23 mouse cellular contexts compared by ENCODE assay signal in genomic region chr8:117683925-117684472, GRCm38 (mm10). TPM values are rescaled to one million over a fixed set of nuclear protein-coding genes. Genes with fewer than 3 reads are reported as not detected.
A peak's percentile ranks its signal among the peaks of the same experiment; 100 is the strongest.
DNase-seq lines count a peak whose midpoint lies in the region; ATAC-seq and TF ChIP-seq lines count a peak whose summit lies in the region.
"Had no signal": no experiment of that assay in that cellular context is flagged by ENCODE, and none has a peak within 500 bp of the region (broad histone marks: within the 10 kb centered on the region; RNA-seq: fewer than 3 reads in every experiment).

No protein-coding gene starts in this region.

- H3K36me3 ChIP-seq in liver, embryonic 16.5 days (ENCODE audit: control insufficient read depth, insufficient read depth): no peaks in the 10 kb centered on the region
- no peaks in the 10 kb centered on the region for H3K36me3 ChIP-seq in limb, embryonic 14.5 days (ENCODE audit: control insufficient read depth, insufficient read depth, low read length)
- no peaks in the 10 kb centered on the region for H3K36me3 ChIP-seq in stomach, postnatal 0 days (ENCODE audit: control insufficient read depth, insufficient read depth, low read length)
- H3K36me3 ChIP-seq: embryonic facial prominence, embryonic 13.5 days; heart, embryonic 15.5 days; hindbrain, embryonic 10.5 days had no signal

- H3K4me3 ChIP-seq in liver, embryonic 16.5 days (ENCODE audit: low read depth, low read length): no peak overlapping the region
- H3K4me3 ChIP-seq in limb, embryonic 14.5 days (replicated peaks; ENCODE audit: low read length): no peak overlapping the region
- no peak overlapping the region for H3K4me3 ChIP-seq in stomach, postnatal 0 days (ENCODE audit: low read depth, low read length)
- H3K4me3 ChIP-seq: embryonic facial prominence, embryonic 13.5 days; heart, adult 2 months; heart, embryonic 15.5 days; hindbrain, embryonic 10.5 days had no signal

- peaks cover 4% of the 10 kb centered on the region for H3K4me1 ChIP-seq in liver, embryonic 16.5 days (ENCODE audit: control insufficient read depth, low read depth, low read length)
- H3K4me1 ChIP-seq in limb, embryonic 14.5 days (ENCODE audit: control insufficient read depth, insufficient read depth, low read length): peaks cover 11% of the 10 kb centered on the region; the same call in 1 of the 2 replicates
- no peaks in the 10 kb centered on the region for H3K4me1 ChIP-seq in stomach, postnatal 0 days (replicated peaks; ENCODE audit: control insufficient read depth, insufficient read depth)
- H3K4me1 ChIP-seq: heart, embryonic 15.5 days; hindbrain, embryonic 10.5 days had no signal

- 59% methylated on average over 10 of the region's 10 CpGs for WGBS in liver, embryonic 16.5 days (ENCODE audit: insufficient replicate concordance)
- 37% methylated on average over 10 of the region's 10 CpGs for WGBS in limb, embryonic 14.5 days
- 48% methylated on average over 10 of the region's 10 CpGs for WGBS in stomach, postnatal 0 days

- no peak for TF ChIP-seq CTCF in stomach, postnatal 0 days (IDR thresholded peaks at IDR 0.05; ENCODE audit: low read depth)

- H3K27me3 ChIP-seq in liver, embryonic 16.5 days (ENCODE audit: control insufficient read depth, insufficient read depth, low read depth, low read length): no peaks in the 10 kb centered on the region
- H3K27me3 ChIP-seq in limb, embryonic 14.5 days (ENCODE audit: control insufficient read depth, insufficient read depth, low read length): no peaks in the 10 kb centered on the region
- no peaks in the 10 kb centered on the region for H3K27me3 ChIP-seq in stomach, postnatal 0 days (ENCODE audit: control insufficient read depth, insufficient read depth, low read length)
- H3K27me3 ChIP-seq: embryonic facial prominence, embryonic 13.5 days; heart, embryonic 15.5 days had no signal

- no peaks in the 10 kb centered on the region; the same call in 1 of the 2 replicates for H3K9me3 ChIP-seq in liver, embryonic 16.5 days (replicated peaks; ENCODE audit: control insufficient read depth, low read length)
- H3K9me3 ChIP-seq in limb, embryonic 14.5 days (ENCODE audit: control insufficient read depth, low read length): no peaks in the 10 kb centered on the region
- H3K9me3 ChIP-seq in stomach, postnatal 0 days (ENCODE audit: control insufficient read depth, low read length): no peaks in the 10 kb centered on the region
- H3K9me3 ChIP-seq: embryonic facial prominence, embryonic 13.5 days; heart, embryonic 15.5 days; hindbrain, embryonic 10.5 days had no signal

- 0 out of 2 replicates have a peak overlapping the region, but pooled peaks have one; percentile 5 for H3K27ac ChIP-seq in liver, embryonic 16.5 days (ENCODE audit: low read length)
- H3K27ac ChIP-seq in limb, embryonic 14.5 days (replicated peaks; ENCODE audit: low read depth, low read length): no peak overlapping the region
- H3K27ac ChIP-seq in stomach, postnatal 0 days (replicated peaks): peak overlapping the region; percentile 56; the same call in 1 of the 2 replicates
- H3K27ac ChIP-seq: embryonic facial prominence, embryonic 13.5 days; heart, adult 2 months; heart, embryonic 15.5 days; hindbrain, embryonic 10.5 days had no signal

- no peak overlapping the region for H3K4me2 ChIP-seq in liver, embryonic 16.5 days (ENCODE audit: low read depth, low read length)
- H3K4me2 ChIP-seq in limb, embryonic 14.5 days (replicated peaks; ENCODE audit: low read depth, low read length, severe bottlenecking): peak overlapping the region; percentile 23; the same call in 1 of the 2 replicates
- no peak overlapping the region; the same call in 1 of the 2 replicates for H3K4me2 ChIP-seq in stomach, postnatal 0 days (replicated peaks; ENCODE audit: low read depth)
- H3K4me2 ChIP-seq: embryonic facial prominence, embryonic 13.5 days; heart, embryonic 15.5 days; liver, embryonic 11.5 days had no signal

- no peak for ATAC-seq in liver, embryonic 16.5 days (ENCODE audit: low read depth)
- ATAC-seq in granulocyte monocyte progenitor cell, adult 5-6 weeks (replicated peaks; ENCODE audit: poor library complexity, severe bottlenecking): peak; percentile 94
- ATAC-seq in limb, embryonic 14.5 days (ENCODE audit: low FRiP score, low read depth): no peak
- peak; percentile 56; the same call in 1 of the 2 replicates for ATAC-seq in stomach, postnatal 0 days (ENCODE audit: low FRiP score, low TSS enrichment)
- ATAC-seq: CD4-positive, CD25-positive, alpha-beta regulatory T cell, adult 4 months had no signal

- no peak overlapping the region for H3K9ac ChIP-seq in liver, embryonic 16.5 days (ENCODE audit: low read depth, low read length)
- H3K9ac ChIP-seq in limb, embryonic 14.5 days (ENCODE audit: low read depth, low read length, severe bottlenecking): no peak overlapping the region
- no peak overlapping the region for H3K9ac ChIP-seq in stomach, postnatal 0 days (ENCODE audit: low read length)
- H3K9ac ChIP-seq: embryonic facial prominence, embryonic 13.5 days; heart, embryonic 15.5 days had no signal

- no peak for TF ChIP-seq POLR2A in limb, embryonic 14.5 days (IDR thresholded peaks at IDR 0.05; ENCODE audit: borderline replicate concordance, extremely low read depth, insufficient read depth, insufficient read length)

- no peak for TF ChIP-seq EP300 in stomach, postnatal 0 days (optimal IDR thresholded peaks at IDR 0.05)

- DNase-seq in liver: no peak
- DNase-seq in limb, embryonic 14.5 days (ENCODE audit: low spot score): no peak
- DNase-seq in stomach, postnatal 0 days (ENCODE audit: low spot score): no peak
- no peak for DNase-seq in spleen, postnatal 10 days (ENCODE audit: low spot score in 2 of 2)
- no peak for DNase-seq in ovary, postnatal 36 days (ENCODE audit: low spot score)
- DNase-seq: adrenal gland, adult 2 months; cerebellum, adult 18-20 months; heart, adult 2 months; lung, postnatal 10 days; retina, postnatal 1 day; right cerebral cortex, postnatal 4 days had no signal

RNA-seq across cellular contexts. Expression of gene Sdr42e1, which starts 10.5 kb away (rescaled TPM):
- polyA plus RNA-seq in liver, embryonic 16.5 days (2015; fragmentation: Nextera tagmentation; extraction: Ambion mirVana): 3.5 and 3.6 TPM in 2 replicates
- total RNA-seq in granulocyte monocyte progenitor cell, adult 5-6 weeks (2014; fragmentation: Nextera tagmentation): 1.9 and 3.8 TPM in 2 replicates
- total RNA-seq in granulocyte monocyte progenitor cell, adult 5-6 weeks (2017): 6.0 and 9.6 TPM in 2 replicates
- 5.2 and 6.4 TPM in 2 replicates for polyA plus RNA-seq in limb, embryonic 14.5 days (2012; rRNA removed)
- 6.6 and 7.8 TPM in 2 replicates for polyA plus RNA-seq in limb, embryonic 14.5 days (2014; fragmentation: Nextera tagmentation; extraction: Ambion mirVana)
- polyA plus RNA-seq in stomach, postnatal 0 days (2015; fragmentation: Nextera tagmentation; extraction: Ambion mirVana): 24.2 and 28.8 TPM in 2 replicates
- total RNA-seq: MEL had no signal
- polyA plus RNA-seq: forebrain, embryonic 11.5 days had no signal

RNA-seq across cellular contexts. Expression of gene Hsd17b2, which starts 17.7 kb away (rescaled TPM):
- 90.2 and 94.8 TPM in 2 replicates for polyA plus RNA-seq in liver, embryonic 16.5 days (2015; fragmentation: Nextera tagmentation; extraction: Ambion mirVana)
- total RNA-seq in granulocyte monocyte progenitor cell, adult 5-6 weeks (2014; fragmentation: Nextera tagmentation): not detected in 2 replicates
- total RNA-seq in granulocyte monocyte progenitor cell, adult 5-6 weeks (2017): not detected in 2 replicates
- polyA plus RNA-seq in limb, embryonic 14.5 days (2012; rRNA removed): 0.18 and 0.21 TPM in 2 replicates
- 0.65 TPM in 1 of 2 replicates, not detected in the other for polyA plus RNA-seq in limb, embryonic 14.5 days (2014; fragmentation: Nextera tagmentation; extraction: Ambion mirVana)
- polyA plus RNA-seq in stomach, postnatal 0 days (2015; fragmentation: Nextera tagmentation; extraction: Ambion mirVana): 113 and 124 TPM in 2 replicates
- total RNA-seq: gastrocnemius, adult 8-10 months; heart, adult 2 months; left cerebral cortex, adult 8-10 months; MEL had no signal
- polyA plus RNA-seq: brain, embryonic 14.5 days; forebrain, embryonic 11.5 days; heart, adult 2 months; heart, embryonic 15.5 days; hindbrain, embryonic 10.5 days had no signal

Comparison
In these comparisons a context has a peak if more than half of its experiments do, and no peak if none do; other contexts are left out.
1. ATAC-seq: peak in granulocyte monocyte progenitor cell, adult 5-6 weeks (single experiment) and stomach, postnatal 0 days (single experiment); none in liver, embryonic 16.5 days (single experiment) and limb, embryonic 14.5 days (single experiment).
2. RNA of gene Hsd17b2, which starts 17.7 kb away (polyA plus RNA-seq): 113 to 124 TPM in stomach, postnatal 0 days and 90.2 to 94.8 TPM in liver, embryonic 16.5 days; 0.18 to 0.65 TPM in limb, embryonic 14.5 days; every median in the first group is over 10 times any median in the second.